Mouse (Mus musculus) stomach, embryonic 15.5 days (tissue): ENCODE measurements around the gene Hectd3. TPM values are rescaled to one million over a fixed set of nuclear protein-coding genes. Genes with fewer than 3 reads are reported as not detected.

ENCODE experiments used
- ATAC-seq: fragments of 200-750 bp; cut with Nextera tagmentation; 2 replicates; pipeline ENCODE4 v1.8.0; 2017; ENCODE audit warnings: low read depth, moderate number of reproducible peaks, moderate TSS enrichment; ENCODE audit not compliant: insufficient read depth, low FRiP score
- H3K27ac ChIP-seq: fragments of 300-500 bp; sonication (generic); 2 replicates; pipeline ENCODE4 v1.5.1; 2015; ENCODE audit warnings: mild to moderate bottlenecking, inconsistent platforms
- H3K27me3 ChIP-seq: fragments of 300-500 bp; sonication (generic); replicated peaks from 2 replicates; pipeline ENCODE4 v1.6.1; 2015; ENCODE audit warnings: inconsistent platforms
- H3K36me3 ChIP-seq: fragments of 300-500 bp; sonication (generic); 2 replicates; pipeline ENCODE4 v1.6.1; 2015; ENCODE audit warnings: inconsistent platforms
- H3K4me1 ChIP-seq: fragments of 300-500 bp; sonication (generic); 2 replicates; pipeline ENCODE4 v1.6.1; 2015; ENCODE audit warnings: inconsistent platforms
- H3K4me2 ChIP-seq: fragments of 300-500 bp; sonication (generic); 2 replicates; pipeline ENCODE4 v1.6.1; 2015; ENCODE audit warnings: mild to moderate bottlenecking, inconsistent platforms
- H3K4me3 ChIP-seq: fragments of 300-500 bp; sonication (generic); replicated peaks from 2 replicates; pipeline ENCODE4 v1.5.1; 2015; ENCODE audit warnings: inconsistent platforms
- H3K9ac ChIP-seq: fragments of 300-500 bp; sonication (generic); 2 replicates; pipeline ENCODE4 v1.6.1; 2015; ENCODE audit warnings: inconsistent platforms
- H3K9me3 ChIP-seq: fragments of 300-500 bp; sonication (generic); 2 replicates; pipeline ENCODE4 v1.6.1; 2016; ENCODE audit warnings: inconsistent platforms
- WGBS: fragments of 180-500 bp; shearing (Covaris S2); methylation state at CpG from one replicate; pipeline ENCODE4 v1.1.7; 2015; 5-methylcytosine and 5-hydroxymethylcytosine counted together
- polyA plus RNA-seq: library from polyadenylated mRNA; unstranded; fragments of >200 nt; fragmentation: Nextera tagmentation; extraction: Ambion mirVana; gene quantifications from 2 replicates; pipeline ENCODE4 v1.2.1, GENCODE M21; 2015

The Hectd3 gene
- 10.0 and 10.1 TPM in 2 replicates for polyA plus RNA-seq

- no peaks in the 10 kb centered on the region for H3K9me3 ChIP-seq
- H3K27me3 ChIP-seq, result no peaks in the 10 kb centered on the region
- H3K27ac ChIP-seq, result peak within 1 kb of the TSS; percentile 69; the same call in 1 of the 2 replicates
- H3K9ac ChIP-seq, result peak within 1 kb of the TSS; percentile 67
- peaks cover 25% of the 10 kb centered on the region for H3K4me1 ChIP-seq
- 0 out of 2 replicates have a peak, but pooled peaks cover 4% of the 10 kb centered on the region for H3K36me3 ChIP-seq
- H3K4me2 ChIP-seq, result peak within 1 kb of the TSS; percentile 95
- peak within 1 kb of the TSS; percentile 89 for H3K4me3 ChIP-seq
- under 1% methylated on average over 56 of the region's 58 CpGs for WGBS
- peak; percentile 67 for ATAC-seq
Observed at GRCm38 (mm10) chr4:116995131-116995797, at the start of gene Hectd3. Gene Hectd3 (plus strand): TSS chr4:116995317.

GRCm38 (mm10) chr4:116951642-116952041, 43.5 kb upstream of the Hectd3 start:
- Histone ChIP-seq H3K4me3 (no peak overlapping the region), H3K36me3 (no peaks in the 10 kb centered on the region), H3K27me3 (no peaks in the 10 kb centered on the region), H3K27ac (no peak overlapping the region), H3K9ac (no peak overlapping the region), H3K4me1 (no peaks in the 10 kb centered on the region), H3K4me2 (no peak overlapping the region), H3K9me3 (no peaks in the 10 kb centered on the region)
- WGBS, result 39% methylated on average over 1 of the region's 1 CpGs
- no peak for ATAC-seq

GRCm38 (mm10) chr4:116954951-116955350, 40.2 kb upstream of the Hectd3 start:
- Histone ChIP-seq H3K9ac (no peak overlapping the region), H3K36me3 (no peaks in the 10 kb centered on the region), H3K4me1 (no peaks in the 10 kb centered on the region), H3K4me3 (no peak overlapping the region), H3K4me2 (no peak overlapping the region), H3K27ac (no peak overlapping the region), H3K27me3 (no peaks in the 10 kb centered on the region), H3K9me3 (no peaks in the 10 kb centered on the region)
- 87% methylated on average over 7 of the region's 7 CpGs for WGBS
- no peak for ATAC-seq

- Histone ChIP-seq H3K27me3 (no peaks in the 10 kb centered on the region), H3K9ac (no peak overlapping the region), H3K4me1 (no peaks in the 10 kb centered on the region), H3K4me3 (no peak overlapping the region), H3K36me3 (no peaks in the 10 kb centered on the region), H3K27ac (no peak overlapping the region), H3K4me2 (no peak overlapping the region), H3K9me3 (no peaks in the 10 kb centered on the region)
- ATAC-seq, result no peak
- 59% methylated on average over 2 of the region's 2 CpGs for WGBS
Observed at GRCm38 (mm10) chr4:116976503-116976902, 18.6 kb upstream of the Hectd3 start.

DNA sequence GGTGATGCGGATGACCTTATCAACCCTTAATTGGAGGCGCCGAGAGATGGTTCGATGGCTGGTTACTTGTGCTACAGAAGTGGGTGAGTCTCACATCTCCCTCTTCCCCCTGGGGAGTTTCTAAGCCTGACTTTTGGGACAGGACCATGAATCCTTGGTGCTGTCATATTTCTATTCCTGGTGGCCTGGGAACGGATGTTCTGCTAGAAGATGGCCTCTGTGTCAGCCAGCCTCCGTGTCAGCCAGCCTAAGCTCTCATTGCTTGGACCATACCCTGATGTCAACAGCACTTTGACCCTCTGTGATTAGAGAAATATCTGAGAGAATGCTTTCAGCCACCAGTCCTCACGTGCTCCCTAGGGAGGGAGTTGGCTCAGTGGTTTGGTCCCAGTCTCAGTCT, 9.4 kb upstream of the Hectd3 start:
- H3K27me3 ChIP-seq, result no peaks in the 10 kb centered on the region
- 88% methylated on average over 7 of the region's 7 CpGs for WGBS
- H3K27ac ChIP-seq, result no peak overlapping the region
- H3K4me1 ChIP-seq, result no peaks in the 10 kb centered on the region
- H3K4me2 ChIP-seq, result no peak overlapping the region
- H3K9ac ChIP-seq, result no peak overlapping the region
- no peak overlapping the region for H3K4me3 ChIP-seq
- no peaks in the 10 kb centered on the region for H3K9me3 ChIP-seq
- H3K36me3 ChIP-seq, result 0 out of 2 replicates have a peak, but pooled peaks cover 2% of the 10 kb centered on the region
- no peak for ATAC-seq

DNA sequence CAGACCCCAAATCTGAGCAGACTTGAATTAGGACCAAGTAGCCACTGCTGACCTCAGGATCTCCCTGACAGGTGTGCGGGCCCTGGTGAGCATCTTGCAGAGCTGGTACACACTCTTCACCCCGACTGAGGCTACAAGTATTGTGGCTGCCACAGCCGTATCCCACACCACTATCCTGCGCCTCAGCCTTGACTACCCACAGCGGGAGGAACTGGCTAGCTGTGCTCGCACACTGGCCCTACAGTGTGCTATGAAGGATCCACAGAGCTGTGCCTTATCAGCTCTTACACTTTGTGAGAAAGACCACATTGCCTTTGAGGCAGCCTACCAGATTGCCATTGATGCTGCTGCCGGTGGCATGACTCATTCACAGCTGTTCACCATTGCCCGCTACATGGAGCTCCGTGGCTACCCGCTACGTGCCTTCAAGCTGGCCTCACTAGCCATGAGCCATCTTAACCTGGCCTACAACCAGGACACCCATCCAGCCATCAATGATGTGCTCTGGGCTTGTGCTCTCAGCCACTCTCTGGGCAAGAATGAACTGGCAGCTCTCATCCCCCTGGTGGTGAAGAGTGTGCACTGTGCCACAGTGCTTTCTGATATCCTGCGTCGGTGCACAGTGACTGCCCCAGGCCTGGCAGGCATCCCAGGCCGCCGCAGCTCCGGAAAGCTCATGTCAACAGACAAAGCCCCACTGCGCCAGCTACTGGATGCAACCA, 8.6 kb upstream of the Hectd3 start:
- Histone ChIP-seq H3K36me3 (0 out of 2 replicates have a peak, but pooled peaks cover 2% of the 10 kb centered on the region), H3K9ac (no peak overlapping the region), H3K9me3 (no peaks in the 10 kb centered on the region), H3K27ac (no peak overlapping the region), H3K4me2 (no peak overlapping the region), H3K27me3 (no peaks in the 10 kb centered on the region), H3K4me3 (no peak overlapping the region), H3K4me1 (no peaks in the 10 kb centered on the region)
- peak; percentile 71; the same call in 1 of the 2 replicates for ATAC-seq
- 63% methylated on average over 17 of the region's 17 CpGs for WGBS

GRCm38 (mm10) chr4:116987122-116987456, 8.0 kb upstream of the Hectd3 start:
- Histone ChIP-seq H3K4me1 (no peaks in the 10 kb centered on the region), H3K27me3 (no peaks in the 10 kb centered on the region), H3K9me3 (no peaks in the 10 kb centered on the region), H3K4me2 (no peak overlapping the region), H3K36me3 (0 out of 2 replicates have a peak, but pooled peaks cover 2% of the 10 kb centered on the region), H3K9ac (no peak overlapping the region), H3K4me3 (no peak overlapping the region), H3K27ac (no peak overlapping the region)
- ATAC-seq, result no peak
- 68% methylated on average over 5 of the region's 5 CpGs for WGBS

GRCm38 (mm10) chr4:116989731-116990130, 5.4 kb upstream of the Hectd3 start:
- Histone ChIP-seq H3K27me3 (no peaks in the 10 kb centered on the region), H3K4me2 (no peak overlapping the region), H3K9ac (no peak overlapping the region), H3K36me3 (0 out of 2 replicates have a peak, but pooled peaks cover 2% of the 10 kb centered on the region), H3K4me3 (no peak overlapping the region), H3K4me1 (peaks cover 12% of the 10 kb centered on the region), H3K9me3 (no peaks in the 10 kb centered on the region), H3K27ac (no peak overlapping the region)
- no peak for ATAC-seq
- WGBS, result 68% methylated on average over 6 of the region's 6 CpGs

- no peak for ATAC-seq
- no peaks in the 10 kb centered on the region for H3K9me3 ChIP-seq
- no peak overlapping the region for H3K9ac ChIP-seq
- no peaks in the 10 kb centered on the region for H3K27me3 ChIP-seq
- H3K36me3 ChIP-seq, result 0 out of 2 replicates have a peak, but pooled peaks cover 2% of the 10 kb centered on the region
- H3K27ac ChIP-seq, result no peak overlapping the region
- H3K4me1 ChIP-seq, result peaks cover 24% of the 10 kb centered on the region
- 12% methylated on average over 7 of the region's 7 CpGs for WGBS
- no peak overlapping the region for H3K4me3 ChIP-seq
- no peak overlapping the region for H3K4me2 ChIP-seq
Observed at GRCm38 (mm10) chr4:116991366-116991765, 3.8 kb upstream of the Hectd3 start.

- Histone ChIP-seq H3K4me2 (peak within 1 kb of the TSS; percentile 95), H3K4me1 (peaks cover 25% of the 10 kb centered on the region), H3K9me3 (no peaks in the 10 kb centered on the region), H3K36me3 (0 out of 2 replicates have a peak, but pooled peaks cover 7% of the 10 kb centered on the region), H3K4me3 (peak within 1 kb of the TSS; percentile 89), H3K27ac (peak within 1 kb of the TSS; percentile 69; the same call in 1 of the 2 replicates), H3K27me3 (no peaks in the 10 kb centered on the region), H3K9ac (peak within 1 kb of the TSS; percentile 67)
- ATAC-seq, result peak; percentile 91
- under 1% methylated on average over 38 of the region's 38 CpGs for WGBS
Observed at GRCm38 (mm10) chr4:116993672-116994621, 1.2 kb upstream of the Hectd3 start, which contains the start of gene Urod. Gene Urod (minus strand): TSS chr4:116994413.

DNA sequence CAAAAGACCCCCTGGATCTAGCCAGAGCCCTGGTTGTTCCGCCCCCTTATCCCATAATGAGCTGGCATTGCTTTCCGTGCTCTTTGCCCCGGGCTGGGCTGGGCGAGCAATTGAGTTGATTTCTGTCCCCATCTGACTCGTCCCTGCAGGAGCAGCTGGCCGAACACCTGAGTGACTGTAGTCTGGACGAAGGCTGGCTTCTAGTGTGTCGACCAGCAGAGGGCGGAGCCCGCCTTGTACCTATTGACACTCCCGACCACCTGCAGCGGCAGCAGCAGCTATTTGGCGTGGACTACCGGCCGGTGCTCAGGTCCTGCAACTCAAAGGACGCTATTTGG, 650 bp downstream of the Hectd3 start:
- H3K4me1 ChIP-seq, result peaks cover 25% of the 10 kb centered on the region
- H3K9ac ChIP-seq, result peak overlapping the region; percentile 67
- under 1% methylated on average over 16 of the region's 16 CpGs for WGBS
- no peaks in the 10 kb centered on the region for H3K9me3 ChIP-seq
- H3K27me3 ChIP-seq, result no peaks in the 10 kb centered on the region
- peak overlapping the region; percentile 69; the same call in 1 of the 2 replicates for H3K27ac ChIP-seq
- peak overlapping the region; percentile 89 for H3K4me3 ChIP-seq
- peak overlapping the region; percentile 95 for H3K4me2 ChIP-seq
- no peak for ATAC-seq
- H3K36me3 ChIP-seq, result 0 out of 2 replicates have a peak, but pooled peaks cover 4% of the 10 kb centered on the region
